Mouse (Mus musculus) stomach, embryonic 14.5 days (tissue): ENCODE measurements around the gene Medag. TPM values are rescaled to one million over a fixed set of nuclear protein-coding genes. Genes with fewer than 3 reads are reported as not detected.

ENCODE experiments used
- ATAC-seq: fragments of 200-750 bp; cut with Nextera tagmentation; 2 replicates; pipeline ENCODE4 v1.8.0; 2017; ENCODE audit warnings: low read depth, moderate TSS enrichment; ENCODE audit not compliant: insufficient number of reproducible peaks, insufficient read depth, low FRiP score
- H3K27ac ChIP-seq: fragments of 300-500 bp; sonication (generic); 2 replicates; pipeline ENCODE4 v1.5.1; 2014; ENCODE audit warnings: mild to moderate bottlenecking, low read length, moderate library complexity, mixed read lengths
- H3K27me3 ChIP-seq: fragments of 300-500 bp; sonication (generic); 2 replicates; pipeline ENCODE4 v1.6.1; 2014; ENCODE audit warnings: low read length, control low read depth, mixed read lengths; ENCODE audit not compliant: control insufficient read depth, insufficient read depth
- H3K36me3 ChIP-seq: fragments of 300-500 bp; sonication (generic); 2 replicates; pipeline ENCODE4 v1.6.1; 2014; ENCODE audit warnings: mild to moderate bottlenecking, control low read depth, low read length, moderate library complexity, mixed read lengths; ENCODE audit not compliant: control insufficient read depth, insufficient read depth
- H3K4me1 ChIP-seq: fragments of 300-500 bp; sonication (generic); 2 replicates; pipeline ENCODE4 v1.6.1; 2014; ENCODE audit warnings: low read length, control low read depth, mixed read lengths; ENCODE audit not compliant: control insufficient read depth, insufficient read depth
- H3K4me2 ChIP-seq: fragments of 300-500 bp; sonication (generic); replicated peaks from 2 replicates; pipeline ENCODE4 v1.6.1; 2014; ENCODE audit warnings: low read depth, low read length, control low read depth
- H3K4me3 ChIP-seq: fragments of 300-500 bp; sonication (generic); 2 replicates; pipeline ENCODE4 v1.5.1; 2014; ENCODE audit warnings: low read depth, low read length, control low read depth
- H3K9ac ChIP-seq: fragments of 300-500 bp; sonication (generic); replicated peaks from 2 replicates; pipeline ENCODE4 v1.6.1; 2014; ENCODE audit warnings: low read depth, mild to moderate bottlenecking, control low read depth, low read length, moderate library complexity, mixed read lengths
- H3K9me3 ChIP-seq: fragments of 300-500 bp; sonication (generic); 2 replicates; pipeline ENCODE4 v1.6.1; 2016; ENCODE audit warnings: low read depth, low read length, control low read depth; ENCODE audit not compliant: control insufficient read depth
- WGBS: fragments of 180-500 bp; shearing (Covaris S2); extraction: QIAGEN DNeasy Blood & Tissue Kit; methylation state at CpG from one replicate; pipeline ENCODE4 v1.1.7; 2014; 5-methylcytosine and 5-hydroxymethylcytosine counted together
- polyA plus RNA-seq: library from polyadenylated mRNA; unstranded; fragments of >200 nt; fragmentation: Nextera tagmentation; extraction: Ambion mirVana; gene quantifications from 2 replicates; pipeline ENCODE4 v1.2.1, GENCODE M21; 2014

Gene Medag
- polyA plus RNA-seq, 1 experiment from 2014 or later: 2.2 TPM

- Histone ChIP-seq H3K27me3 (no peaks in the 10 kb centered on the region), H3K9ac (no peak overlapping the region), H3K27ac (no peak overlapping the region), H3K36me3 (no peaks in the 10 kb centered on the region), H3K4me2 (no peak overlapping the region), H3K4me1 (0 out of 2 replicates have a peak, but pooled peaks cover 4% of the 10 kb centered on the region), H3K9me3 (no peaks in the 10 kb centered on the region), H3K4me3 (no peak overlapping the region)
- ATAC-seq: no peak
- 72% methylated on average over 7 of the region's 7 CpGs for WGBS
These were observed 45.0 kb downstream of the Medag start for GRCm38 (mm10) chr5:149456544-149456943.

GRCm38 (mm10) chr5:149462071-149462470 is 50.5 kb downstream of the Medag start:
- Histone ChIP-seq H3K4me1 (0 out of 2 replicates have a peak, but pooled peaks cover 11% of the 10 kb centered on the region), H3K27me3 (no peaks in the 10 kb centered on the region), H3K9ac (no peak overlapping the region), H3K4me2 (no peak overlapping the region), H3K9me3 (no peaks in the 10 kb centered on the region), H3K36me3 (no peaks in the 10 kb centered on the region), H3K4me3 (no peak overlapping the region), H3K27ac (no peak overlapping the region)
- WGBS: 73% methylated on average over 3 of the region's 3 CpGs
- no peak for ATAC-seq

GRCm38 (mm10) chr5:149465305-149465704 is 53.8 kb downstream of the Medag start:
- WGBS: 46% methylated on average over 5 of the region's 5 CpGs
- no peak overlapping the region for H3K4me3 ChIP-seq
- no peaks in the 10 kb centered on the region for H3K36me3 ChIP-seq
- H3K4me2 ChIP-seq: no peak overlapping the region
- 0 out of 2 replicates have a peak, but pooled peaks cover 11% of the 10 kb centered on the region for H3K4me1 ChIP-seq
- H3K9ac ChIP-seq: no peak overlapping the region
- no peaks in the 10 kb centered on the region for H3K27me3 ChIP-seq
- no peaks in the 10 kb centered on the region for H3K9me3 ChIP-seq
- ATAC-seq: no peak
- H3K27ac ChIP-seq: no peak overlapping the region

GRCm38 (mm10) chr5:149474142-149474541 is 62.6 kb downstream of the Medag start:
- H3K4me1 ChIP-seq: no peaks in the 10 kb centered on the region
- 96% methylated on average over 9 of the region's 9 CpGs for WGBS
- ATAC-seq: no peak

GRCm38 (mm10) chr5:149474701-149475468 is 63.3 kb downstream of the Medag start:
- Histone ChIP-seq H3K9ac (no peak overlapping the region), H3K27me3 (no peaks in the 10 kb centered on the region), H3K4me1 (no peaks in the 10 kb centered on the region), H3K27ac (no peak overlapping the region), H3K4me3 (no peak overlapping the region), H3K4me2 (no peak overlapping the region), H3K9me3 (no peaks in the 10 kb centered on the region), H3K36me3 (no peaks in the 10 kb centered on the region)
- ATAC-seq: no peak
- WGBS: 93% methylated on average over 16 of the region's 16 CpGs

More at GRCm38 (mm10) chr5:149474142-149474541, 62.6 kb downstream of the Medag start:
- no peak overlapping the region for H3K4me3 ChIP-seq
- no peaks in the 10 kb centered on the region for H3K9me3 ChIP-seq
- no peak overlapping the region for H3K4me2 ChIP-seq
- no peaks in the 10 kb centered on the region for H3K27me3 ChIP-seq
- no peaks in the 10 kb centered on the region for H3K36me3 ChIP-seq
- no peak overlapping the region for H3K27ac ChIP-seq
- H3K9ac ChIP-seq: no peak overlapping the region

Other genes starting within 250 kb of the Medag start
- 51.6 and 54.4 TPM in 2 replicates for gene Uspl1, start 227.4 kb upstream of the Medag start, polyA plus RNA-seq
- gene Hmgb1, start 227.3 kb upstream of the Medag start, polyA plus RNA-seq: 1,555 and 1,628 TPM in 2 replicates
- 11.2 and 11.6 TPM in 2 replicates for gene Alox5ap, start 147.0 kb upstream of the Medag start, polyA plus RNA-seq
- 0.22 and 0.25 TPM in 2 replicates for gene Tex26, start 27.9 kb downstream of the Medag start, polyA plus RNA-seq
- not detected in 2 replicates for gene Wdr95, start 116.9 kb downstream of the Medag start, polyA plus RNA-seq
- gene Hsph1, start 224.6 kb downstream of the Medag start, polyA plus RNA-seq: 42.7 and 50.8 TPM in 2 replicates